Comparison of ENCODE assay signal across 24 mouse cellular contexts in the genomic region with DNA sequence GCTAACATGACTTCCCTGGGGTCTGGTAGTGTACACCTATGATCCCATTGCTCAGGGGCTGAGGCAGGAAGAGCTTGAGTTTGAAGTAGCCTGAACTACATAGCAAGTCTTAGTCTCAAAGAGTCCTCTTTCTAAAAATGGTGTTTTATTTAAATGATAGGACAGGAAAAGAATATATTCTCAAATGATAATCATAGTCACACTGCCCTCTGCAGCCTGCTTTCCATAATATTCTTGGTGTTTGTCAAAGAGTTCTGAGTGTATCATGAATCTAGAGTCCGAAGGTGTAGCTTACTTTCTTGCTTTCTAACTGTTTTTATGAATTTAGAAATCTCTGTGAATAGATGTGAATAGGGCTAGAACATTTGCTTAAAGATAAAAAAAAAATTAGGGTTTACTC. TPM values are rescaled to one million over a fixed set of nuclear protein-coding genes. Genes with fewer than 3 reads are reported as not detected.
A peak's percentile ranks its signal among the peaks of the same experiment; 100 is the strongest.
DNase-seq lines count a peak whose midpoint lies in the region; ATAC-seq and TF ChIP-seq lines count a peak whose summit lies in the region.
"Had no signal": no experiment of that assay in that cellular context is flagged by ENCODE, and none has a peak within 500 bp of the region (broad histone marks: within the 10 kb centered on the region; RNA-seq: fewer than 3 reads in every experiment).

No protein-coding gene starts in this region.

- peak; percentile 38 for TF ChIP-seq RAD21 in CH12.LX (IDR thresholded peaks at IDR 0.05; ENCODE audit: low read depth, low read length)

- H3K79me2 ChIP-seq in CH12.LX (replicated peaks; ENCODE audit: control insufficient read depth, extremely low read depth, insufficient read depth, poor library complexity, severe bottlenecking): no peaks in the 10 kb centered on the region

- DNase-seq in heart, postnatal 0 days (ENCODE audit: low spot score): no peak
- DNase-seq in heart, embryonic 10.5 days (ENCODE audit: low spot score): no peak
- peak; percentile 41 for DNase-seq in lung, embryonic 14.5 days
- no peak for DNase-seq in lung, postnatal 4 days
- no peak for DNase-seq in CH12.LX (ENCODE audit: extremely low read depth)
- DNase-seq in stomach, postnatal 0 days (ENCODE audit: low spot score): no peak
- no peak for DNase-seq in urinary bladder, postnatal 25 days (ENCODE audit: low spot score)
- DNase-seq: adrenal gland, adult 8-10 months; cerebellum, postnatal 10 days; kidney, adult 2 months; kidney, postnatal 25 days; right cerebral cortex, postnatal 25 days; thymus, adult 2 months had no signal

- no peak for TF ChIP-seq EP300 in heart, postnatal 0 days (IDR thresholded peaks at IDR 0.05; ENCODE audit: low read depth)
- TF ChIP-seq EP300 in CH12.LX (IDR thresholded peaks at IDR 0.05; ENCODE audit: low read length): no peak
- TF ChIP-seq EP300 in stomach, postnatal 0 days (optimal IDR thresholded peaks at IDR 0.05): no peak

- no peak overlapping the region for H3K27ac ChIP-seq in heart, postnatal 0 days (ENCODE audit: low read depth)
- no peak overlapping the region for H3K27ac ChIP-seq in heart, embryonic 10.5 days
- no peak overlapping the region for H3K27ac ChIP-seq in lung, embryonic 14.5 days (ENCODE audit: low read depth)
- H3K27ac ChIP-seq in CH12.LX (ENCODE audit: insufficient read depth, low read depth): no peak overlapping the region
- H3K27ac ChIP-seq in stomach, postnatal 0 days (replicated peaks): no peak overlapping the region
- H3K27ac ChIP-seq: embryonic facial prominence, embryonic 12.5 days; lung, embryonic 15.5 days; midbrain, embryonic 13.5 days had no signal

- no peak for ATAC-seq in heart, postnatal 0 days (ENCODE audit: insufficient read depth, low read depth)
- ATAC-seq in lung, embryonic 14.5 days (ENCODE audit: insufficient read depth): no peak
- ATAC-seq in stomach, postnatal 0 days (ENCODE audit: low FRiP score, low TSS enrichment): no peak
- ATAC-seq: forebrain, embryonic 14.5 days; midbrain, embryonic 13.5 days had no signal

- dilution Hi-C loops in CH12.LX (cut with MboI; ENCODE audit: extremely low pct_ligation_motif_present, extremely low pct_unique_long_range_greater_than_20kb, low sequenced_read_pairs): no loop called here

- peak; percentile 10; the same call in 1 of the 2 replicates for TF ChIP-seq CTCF in heart, postnatal 0 days (IDR thresholded peaks at IDR 0.05; ENCODE audit: low read depth)
- peak; percentile 3; the same call in 1 of the 2 replicates for TF ChIP-seq CTCF in lung, embryonic 14.5 days (IDR thresholded peaks at IDR 0.05; ENCODE audit: low read depth)
- TF ChIP-seq CTCF in CH12.LX (conservative IDR thresholded peaks at IDR 0.05 in 1 of 2, IDR thresholded peaks at IDR 0.05 in 1 of 2; ENCODE audit: low read depth in 2 of 2, low read length in 2 of 2): peak in 1 of 2 experiments; percentile 41; a peak in 2 of 4 replicates
- TF ChIP-seq CTCF in stomach, postnatal 0 days (IDR thresholded peaks at IDR 0.05; ENCODE audit: low read depth): peak; percentile 46

- H3K36me3 ChIP-seq in heart, postnatal 0 days (replicated peaks; ENCODE audit: control insufficient read depth, insufficient read depth, low read length): no peaks in the 10 kb centered on the region
- H3K36me3 ChIP-seq in heart, embryonic 10.5 days: no peaks in the 10 kb centered on the region
- H3K36me3 ChIP-seq in lung, embryonic 14.5 days (ENCODE audit: insufficient read depth): no peaks in the 10 kb centered on the region
- H3K36me3 ChIP-seq in CH12.LX (replicated peaks in 1 of 2; ENCODE audit: control insufficient read depth in 1 of 2, insufficient read depth in 1 of 2, low read length in 1 of 2): no peaks in the 10 kb centered on the region
- H3K36me3 ChIP-seq in stomach, postnatal 0 days (ENCODE audit: control insufficient read depth, insufficient read depth, low read length): no peaks in the 10 kb centered on the region
- H3K36me3 ChIP-seq: embryonic facial prominence, embryonic 12.5 days; lung, embryonic 15.5 days; midbrain, embryonic 13.5 days had no signal

- H3K4me1 ChIP-seq in heart, postnatal 0 days (ENCODE audit: control insufficient read depth, insufficient read depth): no peaks in the 10 kb centered on the region
- no peaks in the 10 kb centered on the region for H3K4me1 ChIP-seq in heart, embryonic 10.5 days
- no peaks in the 10 kb centered on the region for H3K4me1 ChIP-seq in lung, embryonic 14.5 days (ENCODE audit: insufficient read depth)
- H3K4me1 ChIP-seq in CH12.LX (ENCODE audit: control insufficient read depth in 1 of 2, insufficient read depth in 2 of 2): no peaks in the 10 kb centered on the region
- H3K4me1 ChIP-seq in stomach, postnatal 0 days (replicated peaks; ENCODE audit: control insufficient read depth, insufficient read depth): no peaks in the 10 kb centered on the region
- H3K4me1 ChIP-seq: embryonic facial prominence, embryonic 12.5 days; lung, embryonic 15.5 days; midbrain, embryonic 13.5 days had no signal

- in situ Hi-C loops in CH12.LX (cut with MboI; ENCODE audit: low pct_ligation_motif_present, low pct_unique_long_range_greater_than_20kb, low sequenced_read_pairs): no loop called here

- no peaks in the 10 kb centered on the region for H3K9me3 ChIP-seq in heart, postnatal 0 days (replicated peaks; ENCODE audit: control insufficient read depth, low read length)
- no peaks in the 10 kb centered on the region for H3K9me3 ChIP-seq in heart, embryonic 10.5 days
- no peaks in the 10 kb centered on the region for H3K9me3 ChIP-seq in lung, embryonic 14.5 days (ENCODE audit: low read depth, low read length)
- no peaks in the 10 kb centered on the region for H3K9me3 ChIP-seq in CH12.LX (replicated peaks; ENCODE audit: low read length)
- no peaks in the 10 kb centered on the region for H3K9me3 ChIP-seq in stomach, postnatal 0 days (ENCODE audit: control insufficient read depth, low read length)
- H3K9me3 ChIP-seq: embryonic facial prominence, embryonic 12.5 days; lung, embryonic 15.5 days; midbrain, embryonic 13.5 days had no signal

- no peak for TF ChIP-seq POLR2A in CH12.LX (IDR thresholded peaks at IDR 0.05; ENCODE audit: low read depth, low read length)

- no peak overlapping the region for H3K9ac ChIP-seq in heart, postnatal 0 days (replicated peaks; ENCODE audit: low read depth, low read length)
- H3K9ac ChIP-seq in lung, embryonic 14.5 days: no peak overlapping the region
- no peak overlapping the region for H3K9ac ChIP-seq in CH12.LX (ENCODE audit: insufficient read depth, low read depth)
- no peak overlapping the region for H3K9ac ChIP-seq in stomach, postnatal 0 days (ENCODE audit: low read length)
- H3K9ac ChIP-seq: embryonic facial prominence, embryonic 12.5 days; lung, embryonic 15.5 days; midbrain, embryonic 13.5 days had no signal

- no peaks in the 10 kb centered on the region for H3K27me3 ChIP-seq in heart, postnatal 0 days (ENCODE audit: control insufficient read depth, insufficient read depth, low read length)
- no peaks in the 10 kb centered on the region for H3K27me3 ChIP-seq in heart, embryonic 10.5 days (ENCODE audit: insufficient read depth, poor library complexity, severe bottlenecking)
- H3K27me3 ChIP-seq in lung, embryonic 14.5 days (ENCODE audit: insufficient read depth, low read length): no peaks in the 10 kb centered on the region
- H3K27me3 ChIP-seq in CH12.LX (replicated peaks): no peaks in the 10 kb centered on the region
- H3K27me3 ChIP-seq in stomach, postnatal 0 days (ENCODE audit: control insufficient read depth, insufficient read depth, low read length): no peaks in the 10 kb centered on the region
- H3K27me3 ChIP-seq: embryonic facial prominence, embryonic 12.5 days; lung, embryonic 15.5 days; midbrain, embryonic 13.5 days had no signal

- 65% methylated on average over 1 of the region's 1 CpGs for WGBS in heart, postnatal 0 days
- 68% methylated on average over 1 of the region's 1 CpGs for WGBS in heart, embryonic 10.5 days
- 67% methylated on average over 1 of the region's 1 CpGs for WGBS in lung, embryonic 14.5 days
- 79% methylated on average over 1 of the region's 1 CpGs for WGBS in stomach, postnatal 0 days

- no peak overlapping the region for H3K4me3 ChIP-seq in heart, postnatal 0 days (ENCODE audit: low read depth, low read length)
- no peak overlapping the region for H3K4me3 ChIP-seq in heart, embryonic 10.5 days
- no peak overlapping the region for H3K4me3 ChIP-seq in lung, embryonic 14.5 days (ENCODE audit: low read depth, low read length)
- no peak overlapping the region for H3K4me3 ChIP-seq in CH12.LX (replicated peaks in 1 of 3; ENCODE audit: low read depth in 2 of 3, low read length in 2 of 3, poor library complexity in 1 of 3)
- H3K4me3 ChIP-seq in stomach, postnatal 0 days (ENCODE audit: low read depth, low read length): no peak overlapping the region
- H3K4me3 ChIP-seq: embryonic facial prominence, embryonic 12.5 days; erythroblast, embryonic 14.5 days; lung, embryonic 15.5 days; midbrain, embryonic 13.5 days; myocyte had no signal

- no peak overlapping the region for H3K4me2 ChIP-seq in heart, postnatal 0 days (ENCODE audit: low read depth, low read length)
- no peak overlapping the region for H3K4me2 ChIP-seq in lung, embryonic 14.5 days
- no peak overlapping the region for H3K4me2 ChIP-seq in CH12.LX (ENCODE audit: insufficient read depth, low read depth, poor library complexity, severe bottlenecking)
- no peak overlapping the region for H3K4me2 ChIP-seq in stomach, postnatal 0 days (replicated peaks; ENCODE audit: low read depth)
- H3K4me2 ChIP-seq: embryonic facial prominence, embryonic 12.5 days; liver, embryonic 11.5 days; lung, embryonic 15.5 days; midbrain, embryonic 13.5 days had no signal

RNA-seq across cellular contexts. Expression of gene Abhd12b, which starts 16.0 kb away (rescaled TPM):
- total RNA-seq in heart, postnatal 0 days (2014; rRNA removed; ENCODE audit: low replicate concordance): not detected in 2 replicates
- polyA plus RNA-seq in heart, postnatal 0 days (2015; fragmentation: Nextera tagmentation; extraction: Ambion mirVana): not detected in 2 replicates
- not detected in 2 replicates for polyA plus RNA-seq in heart, embryonic 10.5 days (2016; fragmentation: Nextera tagmentation; extraction: Ambion mirVana)
- polyA plus RNA-seq in lung, embryonic 14.5 days (2014; fragmentation: Nextera tagmentation; extraction: Ambion mirVana): 0.12 and 0.24 TPM in 2 replicates
- total RNA-seq in CH12.LX (2012; rRNA removed) (not detected in 2 replicates), CH12.LX (2014; rRNA removed) (not detected in 2 replicates)
- 0.23 TPM in 1 of 2 replicates, not detected in the other for polyA plus RNA-seq in CH12.LX (2012; ENCODE audit: insufficient read length, low read depth)
- polyA plus RNA-seq in stomach, postnatal 0 days (2015; fragmentation: Nextera tagmentation; extraction: Ambion mirVana): 1.6 and 2.1 TPM in 2 replicates
- total RNA-seq: adrenal gland, adult 8-10 months; hematopoietic stem cell, adult 5-6 weeks; megakaryocyte progenitor cell, adult 5-6 weeks had no signal
- polyA plus RNA-seq: erythroblast, embryonic 14.5 days; forebrain, embryonic 14.5 days; heart, embryonic 14.5 days; kidney, adult 2 months; liver, embryonic 11.5 days; myocyte; spleen, adult 2 months had no signal

RNA-seq across cellular contexts. Expression of gene Nin, which starts 56.5 kb away (rescaled TPM):
- total RNA-seq in heart, postnatal 0 days (2014; rRNA removed; ENCODE audit: low replicate concordance): 9.8 and 15.3 TPM in 2 replicates
- polyA plus RNA-seq in heart, postnatal 0 days (2015; fragmentation: Nextera tagmentation; extraction: Ambion mirVana): 4.3 and 5.1 TPM in 2 replicates
- 5.9 and 9.1 TPM in 2 replicates for polyA plus RNA-seq in heart, embryonic 10.5 days (2016; fragmentation: Nextera tagmentation; extraction: Ambion mirVana)
- 20.8 and 25.1 TPM in 2 replicates for polyA plus RNA-seq in lung, embryonic 14.5 days (2014; fragmentation: Nextera tagmentation; extraction: Ambion mirVana)
- total RNA-seq in CH12.LX (2012; rRNA removed): 29.0 and 33.5 TPM in 2 replicates
- total RNA-seq in CH12.LX (2014; rRNA removed): 34.1 and 37.2 TPM in 2 replicates
- 41.8 and 51.7 TPM in 2 replicates for polyA plus RNA-seq in CH12.LX (2012; ENCODE audit: insufficient read length, low read depth)
- polyA plus RNA-seq in stomach, postnatal 0 days (2015; fragmentation: Nextera tagmentation; extraction: Ambion mirVana): 2.8 and 3.6 TPM in 2 replicates
